Mouse (Mus musculus): Measurements from ENCODE around the gene Cux2. TPM values are rescaled to one million over a fixed set of nuclear protein-coding genes. Genes with fewer than 3 reads are reported as not detected.

Cux2 gene
- polyA plus RNA-seq, 1 experiment from 2014 or later: 0.47 TPM

- Histone ChIP-seq H3K4me1 (ENCODE audit: insufficient read depth, low read depth, low read length) (no peaks in the 10 kb centered on the region), H3K4me2 (replicated peaks; ENCODE audit: low read depth, low read length) (no peak overlapping the region), H3K27me3 (replicated peaks; ENCODE audit: insufficient read depth, low read length) (no peaks in the 10 kb centered on the region), H3K9ac (replicated peaks; ENCODE audit: low read depth) (no peak overlapping the region), H3K4me3 (ENCODE audit: low read depth, low read length) (no peak overlapping the region), H3K9me3 (ENCODE audit: low read length) (no peaks in the 10 kb centered on the region), H3K27ac (ENCODE audit: low read length) (no peak overlapping the region), H3K36me3 (ENCODE audit: insufficient read depth, low read length) (no peaks in the 10 kb centered on the region)
- DNase-seq (ENCODE audit: low spot score): no peak
- peak; percentile 52 for TF ChIP-seq CTCF (IDR thresholded peaks at IDR 0.05)
- no peak for TF ChIP-seq EP300 (IDR thresholded peaks at IDR 0.05)
- WGBS: 85% methylated on average over 7 of the region's 7 CpGs
- no peak for ATAC-seq
Observed at GRCm38 (mm10) chr5:122079796-122080195, 29.9 kb upstream of the Cux2 start.

GRCm38 (mm10) chr5:122077244-122077643 lies 27.3 kb upstream of the Cux2 start:
- 79% methylated on average over 4 of the region's 4 CpGs for WGBS
- no peak for ATAC-seq

GRCm38 (mm10) chr5:122075736-122076135 lies 25.8 kb upstream of the Cux2 start:
- no peaks in the 10 kb centered on the region for H3K27me3 ChIP-seq (replicated peaks; ENCODE audit: insufficient read depth, low read length)
- no peak overlapping the region for H3K4me3 ChIP-seq (ENCODE audit: low read depth, low read length)
- no peaks in the 10 kb centered on the region for H3K4me1 ChIP-seq (ENCODE audit: insufficient read depth, low read depth, low read length)
- no peak overlapping the region for H3K27ac ChIP-seq (ENCODE audit: low read length)
- no peaks in the 10 kb centered on the region for H3K9me3 ChIP-seq (ENCODE audit: low read length)
- H3K4me2 ChIP-seq (replicated peaks; ENCODE audit: low read depth, low read length): no peak overlapping the region
- no peaks in the 10 kb centered on the region for H3K36me3 ChIP-seq (ENCODE audit: insufficient read depth, low read length)
- 51% methylated on average over 3 of the region's 3 CpGs for WGBS
- no peak overlapping the region for H3K9ac ChIP-seq (replicated peaks; ENCODE audit: low read depth)
- ATAC-seq (no peak), DNase-seq (ENCODE audit: low spot score) (no peak)
- TF ChIP-seq CTCF (IDR thresholded peaks at IDR 0.05) (peak; percentile 28), EP300 (IDR thresholded peaks at IDR 0.05) (no peak)

More at GRCm38 (mm10) chr5:122077244-122077643, 27.3 kb upstream of the Cux2 start:
- Histone ChIP-seq H3K4me1 (ENCODE audit: insufficient read depth, low read depth, low read length) (no peaks in the 10 kb centered on the region), H3K9ac (replicated peaks; ENCODE audit: low read depth) (no peak overlapping the region), H3K9me3 (ENCODE audit: low read length) (no peaks in the 10 kb centered on the region), H3K4me3 (ENCODE audit: low read depth, low read length) (no peak overlapping the region), H3K27me3 (replicated peaks; ENCODE audit: insufficient read depth, low read length) (no peaks in the 10 kb centered on the region), H3K36me3 (ENCODE audit: insufficient read depth, low read length) (no peaks in the 10 kb centered on the region), H3K27ac (ENCODE audit: low read length) (no peak overlapping the region), H3K4me2 (replicated peaks; ENCODE audit: low read depth, low read length) (no peak overlapping the region)
- no peak for DNase-seq (ENCODE audit: low spot score)
- no peak for TF ChIP-seq CTCF (IDR thresholded peaks at IDR 0.05)
- no peak for TF ChIP-seq EP300 (IDR thresholded peaks at IDR 0.05)

GRCm38 (mm10) chr5:122071997-122072396 lies 22.1 kb upstream of the Cux2 start:
- Histone ChIP-seq H3K27ac (ENCODE audit: low read length) (no peak overlapping the region), H3K9me3 (ENCODE audit: low read length) (no peaks in the 10 kb centered on the region), H3K4me1 (ENCODE audit: insufficient read depth, low read depth, low read length) (no peaks in the 10 kb centered on the region), H3K27me3 (replicated peaks; ENCODE audit: insufficient read depth, low read length) (no peaks in the 10 kb centered on the region), H3K4me2 (replicated peaks; ENCODE audit: low read depth, low read length) (no peak overlapping the region), H3K9ac (replicated peaks; ENCODE audit: low read depth) (no peak overlapping the region), H3K36me3 (ENCODE audit: insufficient read depth, low read length) (no peaks in the 10 kb centered on the region), H3K4me3 (ENCODE audit: low read depth, low read length) (no peak overlapping the region)
- 79% methylated on average over 4 of the region's 4 CpGs for WGBS
- TF ChIP-seq CTCF (IDR thresholded peaks at IDR 0.05) (no peak), EP300 (IDR thresholded peaks at IDR 0.05) (no peak)
- ATAC-seq (no peak), DNase-seq (ENCODE audit: low spot score) (no peak)

GRCm38 (mm10) chr5:122070963-122071800 lies 21.3 kb upstream of the Cux2 start:
- no peak for DNase-seq (ENCODE audit: low spot score)
- H3K36me3 ChIP-seq (ENCODE audit: insufficient read depth, low read length): no peaks in the 10 kb centered on the region
- no peaks in the 10 kb centered on the region for H3K9me3 ChIP-seq (ENCODE audit: low read length)
- ATAC-seq: no peak
- no peaks in the 10 kb centered on the region for H3K27me3 ChIP-seq (replicated peaks; ENCODE audit: insufficient read depth, low read length)
- TF ChIP-seq CTCF (IDR thresholded peaks at IDR 0.05): no peak
- TF ChIP-seq EP300 (IDR thresholded peaks at IDR 0.05): no peak
- no peak overlapping the region for H3K4me2 ChIP-seq (replicated peaks; ENCODE audit: low read depth, low read length)
- no peaks in the 10 kb centered on the region for H3K4me1 ChIP-seq (ENCODE audit: insufficient read depth, low read depth, low read length)
- H3K9ac ChIP-seq (replicated peaks; ENCODE audit: low read depth): no peak overlapping the region
- no peak overlapping the region for H3K4me3 ChIP-seq (ENCODE audit: low read depth, low read length)
- WGBS: 44% methylated on average over 16 of the region's 16 CpGs
- no peak overlapping the region for H3K27ac ChIP-seq (ENCODE audit: low read length)

- H3K27ac ChIP-seq (ENCODE audit: low read length): no peak overlapping the region
- H3K9me3 ChIP-seq (ENCODE audit: low read length): no peaks in the 10 kb centered on the region
- ATAC-seq (no peak), DNase-seq (ENCODE audit: low spot score) (no peak)
- 74% methylated on average over 13 of the region's 13 CpGs for WGBS
- H3K4me1 ChIP-seq (ENCODE audit: insufficient read depth, low read depth, low read length): no peaks in the 10 kb centered on the region
- H3K27me3 ChIP-seq (replicated peaks; ENCODE audit: insufficient read depth, low read length): no peaks in the 10 kb centered on the region
- no peak overlapping the region for H3K4me2 ChIP-seq (replicated peaks; ENCODE audit: low read depth, low read length)
- TF ChIP-seq EP300 (IDR thresholded peaks at IDR 0.05): no peak
- H3K4me3 ChIP-seq (ENCODE audit: low read depth, low read length): no peak overlapping the region
- no peaks in the 10 kb centered on the region for H3K36me3 ChIP-seq (ENCODE audit: insufficient read depth, low read length)
- no peak overlapping the region for H3K9ac ChIP-seq (replicated peaks; ENCODE audit: low read depth)
Observed at GRCm38 (mm10) chr5:122068563-122068962, 18.7 kb upstream of the Cux2 start.
